Mouse (Mus musculus) layer of hippocampus, postnatal 10 days (tissue): ENCODE measurements around the gene Prune1. TPM values are rescaled to one million over a fixed set of nuclear protein-coding genes. Genes with fewer than 3 reads are reported as not detected.
"Not testable (repeated sequence)": the region's sequence is repeated elsewhere in the genome, so short reads cannot be mapped to it uniquely, and the experiment has no call there.

Experiments used
- DNase-seq, 2 experiments: peaks; one replicate each; pipeline ENCODE4 v3.0.0; 2021; ENCODE audit warnings: low spot score in 2 of 2
- total RNA-seq, 2 experiments: library from RNA; stranded (reverse); gene quantifications; 2 replicates each; pipeline ENCODE4 v1.2.3; 2021

Gene Prune1
- total RNA-seq, 2 experiments from 2014 or later: 34.9 to 36.3 TPM

GRCm38 (mm10) chr3:95216655-95217254 is 65.1 kb downstream of the Prune1 start:
- no peak for DNase-seq

DNA sequence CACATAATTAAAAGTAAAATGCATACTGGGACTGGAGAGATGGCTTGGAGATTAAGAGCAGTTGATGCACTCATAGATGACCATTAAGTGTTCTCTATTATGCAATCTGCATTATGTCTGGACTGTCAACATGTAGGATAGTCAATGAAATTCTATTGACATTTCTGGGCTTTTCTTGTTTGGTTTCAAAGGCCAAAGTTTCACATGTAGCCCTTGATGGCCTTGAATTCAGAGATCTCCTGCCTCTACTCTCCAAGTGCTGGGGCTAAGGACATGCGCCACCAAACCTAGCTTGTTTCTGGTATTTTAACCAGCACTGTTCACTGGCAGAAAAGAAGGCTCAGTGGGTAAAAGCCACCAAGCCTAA is 68.3 kb downstream of the Prune1 start:
- no peak for DNase-seq

DNA sequence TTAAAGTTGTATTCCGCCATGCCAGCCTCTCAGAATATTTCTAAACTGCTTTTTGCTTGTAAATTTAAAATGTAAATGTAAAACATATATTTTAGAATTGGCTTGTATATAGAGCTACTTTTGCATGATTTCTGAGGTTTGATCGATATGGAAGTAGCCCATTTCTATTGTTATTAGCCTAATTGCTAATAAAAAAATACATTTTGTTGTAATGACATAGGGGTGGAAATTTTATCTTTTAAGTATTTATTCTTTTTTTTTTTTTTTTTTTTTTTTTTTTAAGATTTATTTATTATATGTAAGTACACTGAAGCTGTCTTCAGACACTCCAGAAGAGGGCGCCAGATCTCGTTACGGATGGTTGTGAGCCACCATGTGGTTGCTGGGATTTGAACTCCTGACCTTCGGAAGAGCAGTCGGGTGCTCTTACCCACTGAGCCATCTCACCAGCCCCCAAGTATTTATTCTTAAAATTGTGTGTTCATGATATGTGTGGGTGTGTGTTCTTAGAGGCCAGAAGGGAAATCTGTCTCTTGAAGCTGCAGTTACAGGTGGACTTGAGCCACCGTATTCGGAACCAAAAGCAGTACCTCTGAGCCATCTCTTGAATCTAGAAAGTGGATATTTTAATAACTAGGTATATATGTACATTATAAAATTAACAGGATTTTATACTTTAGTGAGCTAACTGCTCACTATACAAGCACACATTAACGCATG is 68.8 kb downstream of the Prune1 start:
- DNase-seq: not testable (repeated sequence)

DNA sequence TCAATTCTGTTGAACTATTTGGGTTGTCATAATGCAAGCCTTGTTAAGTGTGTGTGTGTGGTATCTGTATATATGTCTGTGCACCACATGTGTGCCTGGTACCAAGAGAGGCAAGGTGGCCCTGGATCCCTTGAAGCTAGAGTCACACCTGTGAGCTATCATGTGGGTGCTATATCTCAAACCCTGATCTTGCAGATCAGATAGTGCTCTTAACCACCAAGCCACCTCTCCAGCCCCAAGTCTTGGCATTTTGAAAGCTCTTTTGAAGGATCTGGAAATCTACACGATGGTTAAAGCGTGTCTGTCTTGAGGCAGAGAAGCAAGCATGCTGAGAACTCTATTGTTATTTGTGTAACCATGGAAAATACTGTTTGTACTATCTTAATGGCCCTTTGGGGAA is 71.3 kb downstream of the Prune1 start:
- no peak for DNase-seq

DNA sequence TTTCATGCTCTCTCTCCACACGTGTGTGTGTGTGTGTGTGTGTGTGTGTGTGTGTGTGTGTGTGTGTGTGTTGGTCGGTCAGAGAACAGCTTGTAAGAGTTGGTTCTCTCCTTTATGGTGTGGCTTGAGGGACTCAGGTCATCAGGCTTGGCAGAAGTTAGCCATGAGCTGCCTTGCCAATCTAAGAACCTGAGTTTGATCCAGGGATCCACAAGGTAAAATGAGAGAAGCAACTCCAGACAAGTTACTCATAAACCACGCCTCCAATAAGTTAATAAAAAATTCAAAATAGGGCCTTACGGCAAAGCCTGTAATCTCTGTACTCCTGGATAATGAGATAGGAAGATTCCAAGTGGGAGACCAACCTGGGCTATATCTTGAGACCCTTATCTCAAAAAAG is 73.6 kb downstream of the Prune1 start:
- DNase-seq: no peak

- no peak for DNase-seq
Measured at GRCm38 (mm10) chr3:95203880-95204279, 78.0 kb downstream of the Prune1 start.

Other genes with a start within 250 kb of the Prune1 start
- gene Psmd4, start 239.5 kb downstream of the Prune1 start, total RNA-seq: 100 to 1,000 TPM; 160 to 174 TPM
- 10 to 100 TPM; 34.5 to 41.9 TPM for gene Pip5k1a, start 175.1 kb downstream of the Prune1 start, total RNA-seq
- 10 to 100 TPM; 44.4 to 47.7 TPM for gene Vps72, start 171.1 kb downstream of the Prune1 start, total RNA-seq
- gene Tmod4, start 157.6 kb downstream of the Prune1 start, total RNA-seq: under 1 TPM in 1 of 2 experiments, not detected in 1; 0.85 TPM
- gene Scnm1, start 148.1 kb downstream of the Prune1 start, total RNA-seq: 10 to 100 TPM; 37.5 to 41.8 TPM
- gene Lysmd1, start 148.0 kb downstream of the Prune1 start, total RNA-seq: 10 to 100 TPM; 22.4 to 24.6 TPM
- gene Tnfaip8l2, start 139.7 kb downstream of the Prune1 start, total RNA-seq: 1 to 10 TPM; 3.0 TPM
- gene Sema6c, start 121.6 kb downstream of the Prune1 start, total RNA-seq: 10 to 100 TPM; 71.4 to 75.0 TPM
- gene Gabpb2, start 64.2 kb downstream of the Prune1 start, total RNA-seq: 10 to 100 TPM; 10.1 to 10.6 TPM
- gene Cdc42se1, start 53.3 kb downstream of the Prune1 start, total RNA-seq: 10 to 100 TPM; 79.8 to 80.1 TPM
- 100 to 1,000 TPM; 621 to 626 TPM for gene Mllt11, start 49.9 kb downstream of the Prune1 start, total RNA-seq
- under 1 TPM; 0.16 to 0.18 TPM for gene Gm128, start 40.5 kb downstream of the Prune1 start, total RNA-seq
- gene Bnipl, start 30.9 kb downstream of the Prune1 start, total RNA-seq: under 1 TPM in 1 of 2 experiments, not detected in 1; 0.25 TPM
- 10 to 100 TPM; 26.5 to 27.6 TPM for gene Mindy1, start 731 bp downstream of the Prune1 start, total RNA-seq
- under 1 TPM; 0.65 to 0.75 TPM for gene Anxa9, start 25.1 kb upstream of the Prune1 start, total RNA-seq
- 10 to 100 TPM; 45.4 to 46.6 TPM for gene Cers2, start 32.7 kb upstream of the Prune1 start, total RNA-seq
- gene Setdb1, start 75.1 kb upstream of the Prune1 start, total RNA-seq: 10 to 100 TPM; 46.0 to 47.1 TPM
- not detected for gene 4930558C23Rik, start 120.8 kb upstream of the Prune1 start, total RNA-seq
- 10 to 100 TPM; 35.8 to 44.0 TPM for gene Arnt, start 152.3 kb upstream of the Prune1 start, total RNA-seq
- gene Ctsk, start 217.2 kb upstream of the Prune1 start, total RNA-seq: 10 to 100 TPM; 10.0 to 10.3 TPM
- gene Ctss, start 244.7 kb upstream of the Prune1 start, total RNA-seq: 10 to 100 TPM; 19.6 to 24.0 TPM